Mouse (Mus musculus): ENCODE measurements at regions not wholly inside any gene's neighbourhood (a gene's known extent, or its start where the extent isn't known, plus 50 kb on each side); places are given as distances from the start of the nearest gene placed in this dataset.

DNA sequence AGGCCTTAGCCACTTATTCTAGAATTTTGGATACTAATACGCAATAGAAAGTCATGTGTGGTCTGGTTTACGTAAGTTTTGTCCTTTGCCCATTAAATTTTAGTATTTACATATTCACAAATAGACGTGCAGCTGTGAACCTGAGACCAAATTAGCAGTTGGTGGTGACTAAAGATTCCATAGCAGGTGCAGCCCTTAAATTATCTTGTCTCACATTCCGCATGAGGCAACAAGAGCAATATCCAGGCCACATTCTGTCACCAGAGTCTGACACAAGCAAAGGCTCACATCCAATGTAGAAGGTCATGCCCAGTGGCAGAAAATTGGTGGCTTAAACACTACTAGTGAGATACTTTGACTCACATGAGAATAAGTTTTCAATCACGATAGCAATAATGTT, 473.0 kb downstream of the Nyap2 start:
- TF ChIP-seq CTCF (IDR thresholded peaks at IDR 0.05; ENCODE audit: borderline replicate concordance, extremely low read depth, insufficient read depth, insufficient read length) (no peak), POLR2A (IDR thresholded peaks at IDR 0.05; ENCODE audit: borderline replicate concordance, extremely low read depth, insufficient read depth, insufficient read length, poor library complexity, severe bottlenecking) (no peak)
